Mouse (Mus musculus) urinary bladder, adult 18-20 months (tissue): ENCODE results near the gene Ccdc89.

Experiments used
- DNase-seq, 2 experiments: peaks; one replicate each; pipeline ENCODE4 v3.0.0; 2022; ENCODE audit warnings: low spot score in 2 of 2, mixed read lengths in 2 of 2

Ccdc89 gene

DNA sequence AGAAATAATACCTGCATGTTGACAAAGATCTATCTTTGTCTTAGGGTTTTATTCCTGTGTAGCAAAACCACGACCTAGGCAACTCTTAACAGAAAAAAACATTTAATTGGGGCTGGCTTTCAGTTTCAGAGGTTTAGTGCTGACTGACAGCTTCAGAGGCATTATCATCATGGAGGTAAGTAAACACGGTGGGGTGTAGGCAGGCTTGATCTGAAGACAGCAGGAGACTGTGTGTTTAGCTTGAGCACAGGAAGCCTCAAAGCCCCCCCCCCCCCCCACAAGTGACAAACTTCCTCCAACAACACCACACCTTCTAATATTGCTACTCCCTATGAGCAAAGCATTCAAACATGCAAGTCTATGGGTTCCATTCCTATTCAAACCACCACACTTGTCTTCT, 47.1 kb downstream of the Ccdc89 start:
- DNase-seq = no peak

DNA sequence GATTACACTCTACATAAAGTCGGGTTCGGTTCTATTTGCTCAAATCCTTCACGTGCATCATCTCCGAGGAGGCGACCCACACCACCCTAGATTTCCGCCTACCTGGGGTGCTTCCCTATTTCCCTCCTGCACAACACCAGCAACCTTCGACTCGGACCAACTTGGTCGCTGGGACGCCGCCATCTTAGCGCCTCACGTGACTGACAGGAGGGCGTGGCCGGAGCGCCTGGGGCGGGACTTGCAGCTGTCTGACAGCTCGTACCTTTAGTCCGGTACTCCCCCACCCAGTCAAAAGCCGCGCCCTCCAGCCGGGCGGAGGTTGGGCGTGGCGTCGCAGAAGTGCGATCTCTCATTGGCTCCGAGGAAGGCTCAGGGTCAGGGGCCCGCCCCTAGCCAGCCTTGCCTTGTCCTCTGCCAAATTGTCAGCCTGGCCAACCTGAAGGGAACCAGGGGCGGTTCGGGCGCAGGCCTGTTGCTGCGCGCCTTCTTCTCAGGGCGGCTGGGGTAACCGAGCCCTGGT, 49.5 kb downstream of the Ccdc89 start, which contains the start of gene Tmem126b:
Gene Tmem126b (minus strand): TSS at position 209 of the 520 bp plus-strand sequence.
- peak; percentile 99 to 100 for DNase-seq

DNA sequence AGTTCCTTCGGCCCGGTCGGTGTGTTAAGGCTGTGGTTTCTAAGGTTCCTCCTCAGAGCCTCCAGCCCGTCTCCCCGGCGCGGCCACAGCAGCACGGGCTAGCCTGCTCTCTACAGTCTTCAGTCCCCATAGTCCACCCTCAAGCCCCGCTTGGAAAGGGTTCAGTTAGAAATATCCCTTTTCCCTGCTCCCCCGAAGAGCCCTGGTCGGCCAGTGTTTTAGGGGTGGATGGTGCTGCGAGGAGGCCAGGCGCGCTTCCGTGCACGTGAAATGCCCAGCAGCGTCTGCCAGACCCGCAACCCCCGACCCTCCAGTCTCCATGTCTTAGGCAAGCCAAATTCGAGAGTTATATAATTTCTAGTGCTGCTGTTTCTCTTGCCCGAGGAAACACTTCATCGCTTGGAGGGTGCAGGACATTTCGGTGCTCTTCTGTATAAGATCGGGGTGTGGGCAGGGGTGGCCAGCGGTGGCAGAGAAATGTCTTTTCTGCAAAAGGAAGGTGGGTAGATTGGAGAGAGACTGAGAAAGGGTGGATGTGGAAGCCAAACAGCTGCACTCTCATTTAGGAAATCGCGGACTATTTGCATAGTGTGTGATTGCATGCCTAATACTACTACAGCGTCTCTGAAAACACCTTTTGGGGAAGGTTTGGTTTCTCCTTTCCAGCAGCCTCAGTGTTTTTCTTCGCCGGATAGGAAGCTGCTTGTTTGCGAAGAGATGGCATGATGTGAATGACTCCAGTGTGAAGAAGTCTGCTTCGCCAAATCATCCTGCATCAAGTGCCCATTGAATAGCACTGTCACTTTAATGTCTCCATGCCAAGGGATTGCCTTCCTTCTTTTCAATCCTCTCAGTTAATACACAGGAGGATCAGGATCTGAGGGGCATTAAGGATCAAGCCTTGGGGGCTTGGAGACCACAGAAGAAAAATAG, 50.2 kb downstream of the Ccdc89 start, which contains the start of gene Dlg2:
Gene Dlg2 (plus strand): TSS at position 360 of the 933 bp plus-strand sequence.
- peak in 1 of 2 experiments; percentile 28 for DNase-seq
